Mouse (Mus musculus): ENCODE data around the gene Arhgef28.

DNA sequence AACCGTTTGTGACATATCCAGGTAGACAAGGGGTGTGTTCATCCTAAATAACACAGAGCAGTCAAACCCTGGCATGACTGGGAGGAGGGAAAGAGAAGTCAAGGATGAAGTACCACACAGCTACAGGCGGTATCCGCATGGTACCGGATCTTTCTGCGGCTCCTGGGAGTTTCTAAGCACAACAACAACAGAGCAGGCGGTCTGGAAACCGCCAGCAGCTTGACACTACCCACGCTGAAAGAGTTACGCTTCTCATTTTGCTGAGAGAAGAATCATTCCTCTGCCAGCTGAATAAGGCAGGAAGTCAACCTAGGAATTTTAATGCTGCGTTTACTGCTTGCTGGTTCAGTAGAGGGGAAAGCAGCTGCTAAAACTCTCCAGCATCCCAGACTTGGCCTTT lies 295.2 kb downstream of the Arhgef28 start:
- no peak for TF ChIP-seq CTCF (IDR thresholded peaks at IDR 0.05; ENCODE audit: low read depth, low read length)
- no peak for TF ChIP-seq GATA1 (IDR thresholded peaks at IDR 0.05; ENCODE audit: borderline replicate concordance, low read length)
- no peak for TF ChIP-seq TAL1 (conservative IDR thresholded peaks at IDR 0.05; ENCODE audit: low read depth, low read length)
- no peak for TF ChIP-seq POLR2AphosphoS5 (IDR thresholded peaks at IDR 0.05; ENCODE audit: insufficient replicate concordance, low read depth, low read length)
- TF ChIP-seq GATA2 (IDR thresholded peaks at IDR 0.05; ENCODE audit: borderline replicate concordance, low read depth, low read length) = no peak
